ENCODE assay signal across 11 mouse cellular contexts in genomic region chr9:43532187-43532586, GRCm38 (mm10).
"Had no signal": no experiment of that assay in that cellular context is flagged by ENCODE, and none has a peak within 500 bp of the region (broad histone marks: within the 10 kb centered on the region; RNA-seq: fewer than 3 reads in every experiment).

No protein-coding gene starts in this region.

- DNase-seq: lung, adult 18-20 months; lung, embryonic 14.5 days; lung, postnatal 10 days; lung, postnatal 4 days; midbrain, embryonic 14.5 days; retina, postnatal 1 day; right cerebral cortex, postnatal 4 days; thymus, adult 2 months; thymus, postnatal 25 days; thymus, postnatal 4 days had no signal

- ATAC-seq: midbrain, embryonic 16.5 days had no signal
